Mouse (Mus musculus): Measurements from ENCODE around the gene Ankrd60.
A peak's percentile ranks its signal among the peaks of the same experiment; 100 is the strongest.

Gene Ankrd60

DNA sequence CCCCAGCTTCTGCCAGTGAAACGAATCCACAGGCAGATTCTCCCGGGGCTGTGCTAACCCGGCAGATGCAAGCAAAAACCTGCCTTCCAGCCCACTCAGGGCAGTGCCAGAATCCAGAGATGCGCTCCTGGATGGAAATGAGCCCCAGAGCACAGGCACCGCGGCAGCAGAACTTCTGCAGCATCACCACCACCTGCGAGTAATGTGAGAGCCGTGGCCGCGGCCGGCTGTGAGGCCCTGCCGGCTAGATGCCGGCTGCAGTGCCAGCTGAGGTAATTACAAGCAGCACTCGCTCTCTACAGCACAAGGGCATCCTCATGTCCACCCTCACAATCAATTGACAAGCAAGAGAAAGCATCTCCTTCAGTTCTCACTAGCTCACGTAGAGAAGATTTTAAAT is 6.2 kb upstream of the Ankrd60 start:
- DNase-seq (ENCODE audit: low read depth, low spot score) = no peak

DNA sequence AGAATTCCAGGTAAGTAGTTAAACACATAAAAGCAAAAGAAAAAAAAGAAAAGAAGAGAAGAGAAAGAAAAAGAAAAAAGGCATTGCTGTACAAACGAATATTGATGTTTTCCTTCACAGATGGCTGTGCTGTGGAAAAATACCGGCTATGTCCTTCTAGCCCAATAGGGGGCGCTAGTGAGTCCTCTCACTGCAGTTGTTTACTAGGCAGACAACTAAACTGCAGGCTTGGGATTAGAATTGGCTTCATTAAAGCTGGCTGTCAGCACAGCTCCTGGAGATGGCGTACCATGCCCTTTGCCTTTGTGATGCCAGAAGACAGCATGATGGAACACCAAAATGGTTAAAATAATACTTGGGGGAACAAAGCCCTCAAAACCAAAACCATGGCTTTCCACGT is 5.3 kb upstream of the Ankrd60 start:
- peak; percentile 22 for DNase-seq (ENCODE audit: low read depth, low spot score)

DNA sequence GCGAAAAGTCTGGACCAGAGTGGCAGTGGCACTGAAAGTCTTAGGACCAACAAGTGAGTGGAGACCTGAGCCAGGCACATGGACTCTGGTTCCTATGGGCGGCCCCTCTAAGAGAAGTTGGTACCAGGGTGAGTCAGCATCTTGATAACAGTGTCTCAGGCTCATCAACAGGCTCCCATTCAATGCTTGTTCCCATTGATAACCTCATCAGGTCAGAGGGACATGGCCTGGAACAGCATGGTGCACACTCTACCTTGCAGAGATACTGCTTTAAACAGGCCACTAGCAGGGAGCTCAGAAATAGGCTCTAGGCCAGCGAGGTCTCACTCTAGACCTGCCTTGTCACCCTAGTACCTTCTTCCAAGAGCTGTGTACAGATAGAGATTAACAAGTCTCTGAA is 4.7 kb upstream of the Ankrd60 start:
- peak; percentile 25 for DNase-seq (ENCODE audit: low read depth, low spot score)

DNA sequence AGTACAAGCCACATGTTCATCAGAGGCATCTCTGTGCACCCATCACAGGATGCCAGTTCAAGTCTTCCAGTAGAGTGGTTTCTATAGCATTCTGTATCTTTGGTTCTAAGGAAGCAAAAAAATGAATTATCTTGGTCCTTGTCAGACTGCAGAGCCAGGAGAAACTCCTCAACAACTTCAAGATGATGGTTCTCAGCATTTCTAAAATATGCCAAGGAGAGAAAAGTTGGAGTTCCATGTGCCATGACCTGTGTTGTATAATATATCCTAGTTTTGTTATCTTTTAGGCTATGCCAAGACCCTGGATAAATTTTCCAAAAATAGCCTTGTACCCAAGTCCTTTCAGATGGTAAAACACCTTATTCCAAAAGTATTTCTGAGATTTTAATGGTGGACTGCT is 2.9 kb upstream of the Ankrd60 start:
- DNase-seq (ENCODE audit: low read depth, low spot score) = no peak

DNA sequence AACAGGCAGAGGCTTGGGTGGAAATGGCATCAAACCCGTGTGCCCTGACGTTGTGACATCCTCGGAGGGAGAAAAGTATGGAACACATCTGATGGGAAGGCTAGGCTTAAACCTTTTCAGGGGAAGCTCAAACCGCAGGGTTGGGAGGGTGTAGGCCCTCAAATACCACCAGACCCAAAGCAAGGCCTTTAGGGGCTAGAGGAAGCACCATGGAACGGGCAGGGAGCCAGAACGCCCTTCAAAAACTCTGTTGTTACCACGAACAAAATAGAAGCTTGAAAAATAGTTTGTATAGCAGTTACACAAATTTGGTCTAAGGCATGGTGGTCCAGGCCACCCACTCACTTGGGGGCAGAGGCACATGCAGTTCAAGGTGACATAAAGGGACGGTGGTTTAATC is 430 bp upstream of the Ankrd60 start:
- no peak for DNase-seq (ENCODE audit: low read depth, low spot score)

DNA sequence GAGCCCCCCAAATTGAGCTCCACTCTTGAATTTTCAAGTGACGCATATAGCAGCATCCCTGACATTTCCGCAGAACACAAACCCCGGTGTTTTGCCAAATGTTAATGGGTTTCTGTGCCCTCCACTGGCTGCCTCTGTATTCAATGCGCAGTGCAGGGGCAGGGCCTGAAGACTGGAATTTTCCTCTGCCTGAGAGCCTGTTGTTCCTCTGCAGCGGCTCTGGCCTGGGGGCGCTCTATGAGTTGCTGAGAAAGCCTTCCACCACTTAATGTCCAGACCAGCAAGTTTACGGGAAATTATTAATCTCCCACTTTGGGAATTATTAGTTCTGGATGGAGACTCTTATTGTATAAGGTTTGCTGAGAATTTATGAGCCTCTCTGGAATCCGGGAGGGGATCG is 14.0 kb downstream of the Ankrd60 start:
- no peak for DNase-seq (ENCODE audit: low read depth, low spot score)

DNA sequence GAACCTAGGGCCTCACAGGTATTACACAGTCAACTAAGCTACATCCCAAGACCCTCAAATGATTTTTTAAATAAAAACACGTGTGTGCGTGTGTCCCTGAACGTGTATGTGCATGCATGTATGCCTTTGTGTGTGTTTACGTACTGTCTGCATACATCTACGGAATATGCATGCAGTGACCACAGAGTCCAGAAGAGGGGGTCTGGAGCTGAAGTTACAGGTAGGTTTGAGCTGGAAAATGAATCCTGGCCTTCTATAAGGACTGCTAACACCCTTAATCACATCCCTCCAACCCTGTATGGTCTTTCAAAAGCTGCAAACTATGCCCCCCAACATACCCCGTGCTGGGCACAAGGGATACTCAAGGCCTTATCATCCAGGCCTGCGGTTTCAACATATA is 14.8 kb downstream of the Ankrd60 start:
- no peak for DNase-seq (ENCODE audit: low read depth, low spot score)

DNA sequence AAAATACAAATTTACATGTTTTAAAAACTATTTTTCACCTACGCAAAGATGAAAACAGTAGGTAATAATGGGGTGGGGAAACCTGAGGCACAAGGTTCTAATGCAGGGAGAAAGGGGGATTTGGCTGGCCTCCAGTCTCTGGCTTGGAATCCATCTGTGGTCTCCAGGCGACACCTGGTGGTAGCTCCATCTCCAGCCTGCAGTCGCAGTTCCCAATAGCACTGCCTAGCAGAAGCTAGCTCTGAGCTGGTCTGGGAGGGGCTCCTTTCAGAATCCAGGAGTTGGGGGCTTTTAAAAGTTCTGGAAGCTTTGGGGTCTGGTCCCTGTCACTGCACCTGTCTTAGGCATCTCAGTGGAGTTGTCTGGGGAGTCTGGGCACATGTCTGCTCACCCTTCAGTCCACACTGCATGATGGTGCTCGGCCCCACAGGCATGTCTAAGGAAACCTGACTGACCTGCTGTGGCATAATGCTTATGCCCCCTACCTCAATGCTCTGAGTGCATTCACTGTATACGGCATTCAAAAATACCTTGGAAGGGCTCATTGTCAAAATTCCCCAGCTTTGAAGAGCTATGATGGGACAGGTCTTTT is 16.2 kb downstream of the Ankrd60 start:
- DNase-seq (ENCODE audit: low read depth, low spot score) = no peak

DNA sequence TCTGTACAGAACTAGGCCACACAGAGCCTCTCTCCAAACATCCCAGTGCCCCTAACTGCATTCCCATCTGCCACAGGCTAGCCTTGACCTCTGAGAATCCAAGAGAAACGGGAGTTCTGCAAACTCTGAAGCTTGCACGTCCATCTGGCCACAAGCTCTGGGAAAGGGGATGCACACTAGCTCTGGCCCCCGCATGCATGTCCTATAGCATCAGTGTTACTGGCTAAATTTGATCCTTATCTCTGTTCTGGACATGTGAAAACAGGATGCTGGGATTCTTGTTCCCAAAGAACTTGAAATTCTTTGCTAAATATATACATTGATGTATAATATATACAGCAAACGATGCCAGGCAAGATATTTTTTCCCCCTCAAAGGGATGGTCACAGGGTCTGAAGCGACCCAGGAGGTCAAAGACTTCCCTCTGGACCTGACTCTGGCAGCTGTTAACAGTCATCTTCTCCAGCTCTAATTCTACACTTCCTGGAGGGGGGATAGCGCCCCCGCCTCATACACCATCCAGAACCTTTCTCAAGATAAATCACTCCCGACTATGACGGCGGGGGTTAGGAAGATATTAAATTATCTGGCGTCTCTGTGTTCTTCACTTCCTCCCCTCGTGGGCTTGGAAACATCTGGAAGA is 19.3 kb downstream of the Ankrd60 start:
- no peak for DNase-seq (ENCODE audit: low read depth, low spot score)

DNA sequence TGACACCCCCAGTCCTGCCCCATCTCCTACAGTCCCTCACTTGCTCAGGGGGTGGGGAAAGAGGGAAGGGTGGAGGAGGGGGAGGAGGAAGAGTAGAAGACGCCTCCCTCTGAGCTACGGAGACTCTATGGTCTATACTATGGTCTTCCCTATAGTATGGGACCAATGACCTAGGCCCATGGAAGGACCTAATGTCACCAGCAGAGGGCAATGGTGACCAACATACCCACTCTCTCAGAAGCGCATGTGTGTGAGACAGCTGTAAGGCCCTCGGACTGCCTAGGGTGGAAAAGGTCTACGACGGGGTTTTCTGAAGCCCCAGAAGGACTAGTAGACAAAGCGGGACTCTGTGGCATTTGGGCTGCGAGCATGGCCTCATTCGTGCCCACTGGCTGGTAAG is 24.3 kb downstream of the Ankrd60 start:
- DNase-seq (ENCODE audit: low read depth, low spot score) = no peak

DNA sequence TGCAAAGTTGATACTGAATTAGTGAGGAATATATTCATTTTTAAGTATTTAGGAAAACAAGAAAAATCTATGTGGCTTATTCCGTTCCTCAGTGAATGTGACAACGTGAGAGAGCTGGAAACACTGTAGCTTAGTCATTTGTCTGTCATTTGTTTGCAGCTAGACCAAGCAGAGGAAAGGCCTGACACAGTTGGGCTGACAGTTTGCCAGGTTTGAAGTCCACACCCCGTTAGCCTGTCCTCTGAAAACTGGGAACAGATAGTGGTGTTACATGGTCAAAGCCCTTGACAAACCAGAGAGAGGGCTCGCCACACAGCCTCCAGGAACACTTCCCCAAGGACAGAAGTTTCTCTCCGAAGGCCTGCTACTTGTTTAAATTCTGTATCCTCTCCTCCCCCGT is 27.5 kb downstream of the Ankrd60 start:
- no peak for DNase-seq (ENCODE audit: low read depth, low spot score)

DNA sequence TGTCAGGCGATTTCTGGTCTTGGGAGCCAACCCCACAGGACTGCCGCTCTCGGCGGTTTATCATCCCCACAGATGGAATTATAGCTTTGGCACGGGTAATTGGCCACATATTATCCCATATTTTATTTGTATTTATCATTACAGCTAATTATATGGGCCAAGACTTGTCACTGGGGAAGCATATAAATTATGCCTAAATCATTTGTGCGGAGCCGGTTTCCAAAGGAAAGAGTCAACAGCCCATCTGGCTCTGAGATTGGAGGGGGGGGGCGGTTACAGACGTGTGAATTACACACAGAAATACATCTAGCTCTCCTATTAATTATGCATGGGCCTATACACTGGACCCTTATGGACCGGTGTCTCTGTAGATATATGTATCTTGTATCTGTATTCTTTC is 28.9 kb downstream of the Ankrd60 start:
- no peak for DNase-seq (ENCODE audit: low read depth, low spot score)

DNA sequence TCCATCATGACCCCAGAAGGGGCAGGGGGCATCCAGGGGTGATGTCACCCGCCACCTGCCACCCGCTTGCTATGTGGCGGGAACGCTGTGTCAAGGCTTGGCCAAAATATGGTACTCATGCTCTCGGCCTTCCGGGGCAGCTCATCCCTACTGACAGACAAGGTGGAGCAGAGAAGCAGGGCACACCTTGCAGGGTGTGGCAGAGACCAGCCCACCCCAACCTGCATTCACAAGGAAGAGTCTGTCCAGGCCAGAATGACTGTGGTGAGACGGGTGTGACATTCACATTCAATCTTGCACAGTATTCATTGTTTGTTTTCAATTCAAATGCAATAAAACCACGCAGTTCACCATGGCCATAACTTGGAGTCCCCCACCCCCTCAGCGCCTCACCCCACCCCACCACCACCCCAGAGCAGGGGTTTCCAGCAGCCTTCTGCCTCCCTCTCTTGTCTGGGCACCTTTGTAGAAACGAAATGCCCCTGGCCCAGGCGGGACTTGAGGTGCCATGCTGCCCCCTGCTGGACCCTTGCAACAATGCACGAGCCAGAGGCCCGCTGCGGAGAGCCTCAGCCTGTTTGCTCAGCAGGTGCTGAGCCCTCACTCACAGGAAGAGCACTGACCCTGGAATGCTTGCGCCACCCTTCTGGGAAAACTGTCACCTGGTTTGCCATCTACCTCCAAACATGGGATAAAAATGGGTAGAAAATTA is 32.0 kb downstream of the Ankrd60 start:
- DNase-seq (ENCODE audit: low read depth, low spot score) = peak; percentile 6

DNA sequence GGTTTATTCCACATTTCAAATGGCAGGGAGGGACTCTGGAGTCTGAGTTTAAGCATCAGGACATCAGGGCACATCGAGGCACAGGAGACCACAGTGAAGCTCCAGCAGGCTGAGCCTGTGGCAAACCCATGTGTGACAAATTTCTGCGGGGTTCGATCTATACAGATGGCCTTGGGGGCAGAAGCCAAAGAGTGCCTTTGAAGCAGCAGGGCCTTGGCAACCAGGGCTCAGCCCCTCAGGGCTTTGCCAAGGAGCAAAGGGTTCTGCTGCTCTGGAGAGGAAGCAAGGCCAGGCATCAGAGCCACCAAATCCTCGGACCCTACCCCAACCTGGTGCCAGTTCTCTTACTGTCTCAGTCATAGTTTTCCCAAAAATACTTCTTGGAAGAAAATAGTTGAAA is 35.4 kb downstream of the Ankrd60 start:
- DNase-seq (ENCODE audit: low read depth, low spot score) = no peak

DNA sequence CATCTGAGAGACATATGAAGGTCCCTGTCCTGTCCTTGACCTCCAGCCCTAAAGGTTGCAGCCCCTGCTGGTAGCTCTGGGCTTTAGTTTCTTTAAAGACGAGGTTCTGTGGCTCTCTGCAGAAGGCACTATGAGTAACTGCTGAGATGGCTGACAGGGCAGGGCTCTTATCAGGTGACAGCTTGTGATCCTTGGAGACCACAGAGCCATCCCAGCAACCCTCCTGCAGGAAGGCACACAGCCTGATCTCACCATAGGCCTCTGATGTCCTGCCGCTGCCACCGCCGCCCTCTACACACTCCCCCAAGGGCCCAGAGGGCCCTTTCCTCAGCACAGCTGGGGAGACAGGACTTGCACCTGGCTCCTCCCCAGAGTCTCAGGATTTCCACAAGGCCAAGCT is 36.4 kb downstream of the Ankrd60 start:
- no peak for DNase-seq (ENCODE audit: low read depth, low spot score)

DNA sequence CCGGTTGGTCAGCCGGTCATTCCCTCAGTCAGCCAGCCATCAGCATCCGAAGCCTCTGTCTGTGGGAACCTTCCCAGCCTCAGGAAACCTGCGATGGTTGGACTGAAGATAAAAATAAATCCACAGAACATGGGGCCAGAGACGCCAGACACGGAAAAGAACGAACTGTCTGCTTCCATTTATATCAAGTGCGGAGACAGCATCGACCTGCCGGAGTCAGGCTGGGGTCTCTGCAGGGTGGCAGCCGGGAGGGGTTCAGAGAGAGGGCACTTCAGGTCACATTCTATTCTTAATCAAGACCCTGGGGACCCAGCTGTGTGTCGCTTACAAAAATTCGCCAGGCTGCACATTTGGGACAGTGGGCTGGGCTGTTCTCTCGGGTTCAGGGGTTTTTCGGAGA is 38.4 kb downstream of the Ankrd60 start:
- no peak for DNase-seq (ENCODE audit: low read depth, low spot score)

DNA sequence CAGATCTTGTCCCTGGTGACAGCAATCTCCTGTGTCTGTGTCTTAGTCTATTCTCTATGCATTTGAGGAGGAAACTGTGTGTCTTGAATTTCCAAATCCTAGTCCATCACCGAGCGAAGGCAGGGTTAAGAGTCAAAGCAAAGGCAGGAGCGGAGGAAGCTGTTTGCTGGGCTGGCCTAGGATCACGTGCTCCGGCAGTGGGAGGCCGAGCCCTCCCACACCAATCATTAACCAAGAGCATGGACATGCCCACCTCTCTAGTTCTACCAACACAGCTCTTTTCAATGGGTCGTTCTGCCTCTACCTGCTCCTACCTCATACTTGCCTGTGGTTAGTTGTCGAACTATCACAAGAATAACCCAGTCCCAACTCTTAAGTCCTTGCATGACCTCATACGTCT is 42.3 kb downstream of the Ankrd60 start:
- DNase-seq (ENCODE audit: low read depth, low spot score) = no peak

DNA sequence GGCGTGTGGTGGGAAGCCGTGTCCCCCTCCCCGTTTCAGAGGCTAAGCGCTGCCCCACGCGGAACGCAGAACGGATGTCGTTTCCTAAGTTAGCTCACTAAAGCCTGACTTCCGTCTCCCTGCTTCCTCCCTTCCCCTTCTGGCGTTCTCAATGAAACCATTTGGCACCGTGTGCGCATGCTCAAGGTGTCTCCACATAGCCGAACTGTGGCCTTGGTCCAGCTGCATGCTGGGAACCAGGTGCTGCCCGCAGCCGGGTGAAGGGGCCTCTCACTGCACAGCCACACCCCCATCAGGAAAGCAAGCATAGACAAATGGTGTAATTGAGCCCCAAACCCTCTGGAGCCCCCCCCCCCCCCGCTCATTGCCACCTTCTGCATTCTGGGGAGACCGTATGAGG is 42.8 kb downstream of the Ankrd60 start:
- DNase-seq (ENCODE audit: low read depth, low spot score) = no peak

DNA sequence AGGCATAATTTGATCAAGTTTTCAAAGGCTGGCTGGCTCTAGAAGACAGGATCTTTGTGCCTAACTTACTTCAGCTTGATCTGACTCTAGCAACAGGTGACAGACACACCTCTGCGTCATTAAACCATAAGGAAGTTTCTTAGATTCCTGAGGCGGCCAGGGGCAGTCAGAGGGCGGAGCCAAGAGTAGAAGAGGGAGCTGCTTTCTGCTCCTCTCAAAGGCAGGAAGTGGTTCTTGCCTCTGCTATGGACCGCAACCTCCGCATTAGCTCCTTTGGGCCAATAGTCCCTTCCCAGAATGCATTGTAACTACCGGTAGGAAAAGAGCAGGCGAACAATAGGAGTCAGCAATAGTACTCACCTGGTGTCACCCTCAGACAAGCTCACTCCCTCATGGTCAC is 43.6 kb downstream of the Ankrd60 start:
- no peak for DNase-seq (ENCODE audit: low read depth, low spot score)

DNA sequence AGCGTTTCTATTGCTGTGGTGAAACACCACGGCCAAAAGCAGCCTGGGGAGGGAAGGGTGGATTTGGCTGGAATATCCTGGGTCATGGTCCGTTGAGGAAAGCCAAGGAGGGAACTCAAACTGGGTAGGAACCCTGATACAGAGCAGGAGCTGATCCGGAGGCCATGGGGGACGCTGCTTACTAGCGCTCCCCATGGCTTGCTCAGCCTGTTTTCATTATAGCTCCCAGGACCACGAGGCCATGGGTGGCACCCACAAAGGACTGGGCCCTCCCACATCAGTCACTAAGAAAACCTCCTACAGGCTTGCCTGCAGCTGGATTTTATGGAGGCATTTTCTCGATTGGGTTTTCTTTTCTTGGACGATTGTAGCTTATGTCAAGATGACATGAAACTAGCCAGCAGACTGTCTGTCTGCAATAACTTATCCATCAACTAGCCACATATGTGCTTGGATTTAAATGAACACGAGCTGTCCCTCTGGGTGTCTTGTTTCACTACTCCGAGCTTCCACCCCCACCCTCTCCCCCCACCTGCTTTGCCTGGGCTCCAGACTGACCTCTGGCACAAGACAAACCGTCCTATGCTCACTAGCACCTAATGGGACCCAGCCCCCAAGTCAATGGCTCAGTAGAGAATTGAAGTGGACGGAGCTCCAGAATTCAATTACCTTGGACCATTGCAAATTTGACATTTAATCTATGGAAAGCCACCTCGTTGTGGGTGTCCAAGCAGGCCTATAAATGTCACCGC is 45.3 kb downstream of the Ankrd60 start:
- DNase-seq (ENCODE audit: low read depth, low spot score) = no peak

DNA sequence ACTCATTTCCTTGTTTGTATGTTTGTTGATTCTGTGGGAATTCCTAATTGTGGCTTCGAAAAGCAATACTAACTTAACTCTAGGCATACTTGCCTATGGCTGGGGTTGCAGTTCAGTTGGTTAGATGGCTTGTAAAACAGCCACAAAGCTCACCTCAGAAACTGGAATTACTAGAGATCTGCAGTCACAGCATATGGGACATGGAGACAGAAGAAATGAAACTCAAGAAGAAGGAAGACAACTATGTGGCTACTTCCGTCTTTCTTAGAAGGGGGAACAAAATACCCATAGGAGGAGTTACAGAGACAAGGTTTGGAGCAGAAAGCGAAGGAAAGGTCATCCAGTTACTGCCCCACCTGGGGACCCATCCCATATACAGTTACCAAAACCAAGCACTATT is 49.7 kb downstream of the Ankrd60 start:
- DNase-seq (ENCODE audit: low read depth, low spot score) = no peak

DNA sequence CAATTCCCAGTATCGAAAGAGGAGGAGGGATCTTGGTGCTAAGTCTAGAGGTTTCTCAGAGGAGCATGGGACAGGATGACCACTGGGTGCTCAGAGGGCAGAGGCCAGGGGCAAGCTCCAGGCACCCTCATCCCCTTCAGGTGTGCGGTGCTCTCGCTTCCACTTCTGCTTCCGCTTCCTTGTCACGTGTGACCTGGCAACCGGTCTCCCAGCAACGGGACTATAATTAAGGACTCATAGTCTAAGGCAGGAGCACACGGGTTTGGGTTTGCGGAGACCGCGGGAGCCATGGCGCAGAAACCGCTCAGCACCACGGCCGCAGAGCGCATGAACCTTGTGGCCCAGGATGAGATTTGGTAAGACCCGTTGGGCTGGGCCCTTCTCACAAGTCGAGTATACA is 55.8 kb downstream of the Ankrd60 start, which contains the start of gene 1700021F07Rik:
Gene 1700021F07Rik (plus strand): TSS at position 211 of the 400 bp plus-strand sequence.
- no peak for DNase-seq (ENCODE audit: low read depth, low spot score)
